Mouse (Mus musculus) thymus, adult 2 months (tissue): ENCODE measurements at regions not wholly inside any gene's neighbourhood (a gene's known extent, or its start where the extent isn't known, plus 50 kb on each side); places are given as distances from the start of the nearest gene placed in this dataset.

Experiments
- CTCF ChIP-seq: fragments of 200-500 bp; IDR thresholded peaks from 2 replicates; pipeline ENCODE4 v1.5.1; 2012; ENCODE audit warnings: mild to moderate bottlenecking, control low read depth, low read length, moderate library complexity, borderline replicate concordance; ENCODE audit not compliant: control insufficient read depth, poor library complexity, insufficient read depth; ENCODE audit errors: extremely low read depth
- POLR2A ChIP-seq: fragments of 200-500 bp; IDR thresholded peaks from 2 replicates; pipeline ENCODE4 v1.6.1; 2012; ENCODE audit warnings: mild to moderate bottlenecking, low read length, control low read depth, moderate library complexity; ENCODE audit not compliant: control insufficient read depth, poor library complexity, insufficient read depth; ENCODE audit errors: extremely low read depth

- TF ChIP-seq CTCF (no peak), POLR2A (no peak)
Measured at GRCm38 (mm10) chr17:65066135-65066534, 230.3 kb upstream of the 4930583I09Rik start.
